Mouse (Mus musculus) heart, postnatal 25 days (tissue): Measurements from ENCODE around the gene Themis2. TPM values are rescaled to one million over a fixed set of nuclear protein-coding genes. Genes with fewer than 3 reads are reported as not detected.

Experiments used
- total RNA-seq, 2 experiments: library from RNA; stranded (reverse); gene quantifications; 2 replicates each; pipeline ENCODE4 v1.2.3; 2021

The Themis2 gene
- total RNA-seq, 2 experiments from 2014 or later, result 1.9 to 2.0 TPM

Other genes starting within 250 kb of the Themis2 start
- 1 to 10 TPM; 1.6 to 2.1 TPM for gene Ptafr, start 232.3 kb downstream of the Themis2 start, total RNA-seq
- 10 to 100 TPM; 28.1 to 33.8 TPM for gene Eya3, start 157.4 kb downstream of the Themis2 start, total RNA-seq
- 1 to 10 TPM; 2.1 to 2.7 TPM for gene Xkr8, start 63.8 kb downstream of the Themis2 start, total RNA-seq
- under 1 TPM; 0.36 to 0.94 TPM for gene Smpdl3b, start 39.1 kb downstream of the Themis2 start, total RNA-seq
- 10 to 100 TPM; 10.3 to 12.5 TPM for gene Rpa2, start 28.1 kb downstream of the Themis2 start, total RNA-seq
- 10 to 100 TPM; 16.8 to 20.7 TPM for gene Ppp1r8, start 46.8 kb upstream of the Themis2 start, total RNA-seq
- 10 to 100 TPM; 31.5 to 35.0 TPM for gene Stx12, start 88.1 kb upstream of the Themis2 start, total RNA-seq
- 10 to 100 TPM; 32.0 to 42.2 TPM for gene Fam76a, start 126.2 kb upstream of the Themis2 start, total RNA-seq
- under 1 TPM; 0.26 to 0.39 TPM for gene Fgr, start 177.7 kb upstream of the Themis2 start, total RNA-seq
- 10 to 100 TPM; 43.2 to 50.4 TPM for gene Ahdc1, start 214.9 kb upstream of the Themis2 start, total RNA-seq